Mouse (Mus musculus) midbrain, postnatal 0 days (tissue): ENCODE results near the gene Satb2. TPM values are rescaled to one million over a fixed set of nuclear protein-coding genes. Genes with fewer than 3 reads are reported as not detected.

Experiments used
- ATAC-seq: fragments of 200-750 bp; cut with Nextera tagmentation; 2 replicates; pipeline ENCODE4 v1.8.0; 2017; ENCODE audit warnings: moderate number of reproducible peaks, mild to moderate bottlenecking, moderate TSS enrichment, moderate library complexity; ENCODE audit not compliant: low FRiP score
- DNase-seq: peaks from one replicate; pipeline ENCODE4 v3.0.0-alpha.2; 2015; ENCODE audit warnings: low spot score
- H3K27ac ChIP-seq: fragments of 300-500 bp; sonication (generic); 2 replicates; pipeline ENCODE4 v1.5.1; 2014; ENCODE audit warnings: low read depth, mild to moderate bottlenecking, low read length, mixed read lengths
- H3K27me3 ChIP-seq: fragments of 300-500 bp; sonication (generic); 2 replicates; pipeline ENCODE4 v1.6.1; 2014; ENCODE audit warnings: low read length, control low read depth, mixed read lengths; ENCODE audit not compliant: insufficient read depth
- H3K36me3 ChIP-seq: fragments of 300-500 bp; sonication (generic); 2 replicates; pipeline ENCODE4 v1.6.1; 2014; ENCODE audit warnings: low read length, control low read depth, mixed read lengths; ENCODE audit not compliant: insufficient read depth
- H3K4me1 ChIP-seq: fragments of 300-500 bp; sonication (generic); 2 replicates; pipeline ENCODE4 v1.6.1; 2014; ENCODE audit warnings: mild to moderate bottlenecking, control low read depth, antibody characterized with exemption, low read length, mixed read lengths; ENCODE audit not compliant: insufficient read depth
- H3K4me2 ChIP-seq: fragments of 300-500 bp; sonication (generic); 2 replicates; pipeline ENCODE4 v1.6.1; 2014; ENCODE audit warnings: low read depth, mild to moderate bottlenecking, low read length, mixed read lengths; ENCODE audit not compliant: poor library complexity, severe bottlenecking
- H3K4me3 ChIP-seq: fragments of 300-500 bp; sonication (generic); 2 replicates; pipeline ENCODE4 v1.5.1; 2014; ENCODE audit warnings: low read depth, mild to moderate bottlenecking, low read length, moderate library complexity
- H3K9ac ChIP-seq: fragments of 300-500 bp; sonication (generic); replicated peaks from 2 replicates; pipeline ENCODE4 v1.6.1; 2014; ENCODE audit warnings: mild to moderate bottlenecking, low read length, moderate library complexity, mixed read lengths; ENCODE audit not compliant: poor library complexity, severe bottlenecking
- H3K9me3 ChIP-seq: fragments of 300-500 bp; sonication (generic); 2 replicates; pipeline ENCODE4 v1.6.1; 2016; ENCODE audit warnings: low read length, control low read depth
- CTCF ChIP-seq: IDR thresholded peaks from 2 replicates; pipeline ENCODE4 v1.5.1; 2016; ENCODE audit warnings: antibody characterized with exemption, mild to moderate bottlenecking
- WGBS: fragments of 180-500 bp; shearing (Covaris S2); extraction: QIAGEN DNeasy Blood & Tissue Kit; methylation state at CpG from one replicate; pipeline ENCODE4 v1.1.7; 2014; 5-methylcytosine and 5-hydroxymethylcytosine counted together
- polyA plus RNA-seq: library from polyadenylated mRNA; unstranded; fragments of >200 nt; fragmentation: Nextera tagmentation; extraction: Ambion mirVana; gene quantifications from 2 replicates; pipeline ENCODE4 v1.2.1, GENCODE M21; 2015
- total RNA-seq: library from RNA; depleted of rRNA; stranded (reverse); fragments of >200 nt; gene quantifications from 2 replicates; pipeline ENCODE4 v1.2.3, GENCODE M21; 2014

The Satb2 gene
- total and polyA plus RNA-seq, 2 experiments from 2014 or later = 0.85 to 1.2 TPM

- 72% methylated on average over 6 of the region's 6 CpGs for WGBS
- DNase-seq = peak; percentile 58
- Histone ChIP-seq H3K36me3 (no peaks in the 10 kb centered on the region), H3K9ac (no peak overlapping the region), H3K4me3 (no peak overlapping the region), H3K9me3 (no peaks in the 10 kb centered on the region), H3K4me2 (no peak overlapping the region), H3K4me1 (no peaks in the 10 kb centered on the region), H3K27me3 (no peaks in the 10 kb centered on the region), H3K27ac (no peak overlapping the region)
- TF ChIP-seq CTCF = no peak
- no peak for ATAC-seq
These were observed 144.2 kb downstream of the Satb2 start for GRCm38 (mm10) chr1:56833984-56834900.

- Histone ChIP-seq H3K36me3 (no peaks in the 10 kb centered on the region), H3K4me1 (no peaks in the 10 kb centered on the region), H3K4me3 (no peak overlapping the region), H3K4me2 (peak overlapping the region; percentile 10; the same call in 1 of the 2 replicates), H3K27me3 (no peaks in the 10 kb centered on the region), H3K9ac (no peak overlapping the region), H3K9me3 (no peaks in the 10 kb centered on the region), H3K27ac (no peak overlapping the region)
- peak; percentile 83 for DNase-seq
- WGBS = 18% methylated on average over 6 of the region's 6 CpGs
- TF ChIP-seq CTCF = no peak
- peak; percentile 42; the same call in 1 of the 2 replicates for ATAC-seq
These were observed 145.1 kb downstream of the Satb2 start for GRCm38 (mm10) chr1:56833307-56833706.

GRCm38 (mm10) chr1:56832738-56833137 is 145.7 kb downstream of the Satb2 start:
- Histone ChIP-seq H3K4me2 (peak overlapping the region; percentile 10; the same call in 1 of the 2 replicates), H3K9ac (no peak overlapping the region), H3K36me3 (no peaks in the 10 kb centered on the region), H3K4me1 (no peaks in the 10 kb centered on the region), H3K27ac (no peak overlapping the region), H3K9me3 (no peaks in the 10 kb centered on the region), H3K27me3 (no peaks in the 10 kb centered on the region), H3K4me3 (no peak overlapping the region)
- ATAC-seq (no peak), DNase-seq (no peak)
- 53% methylated on average over 8 of the region's 8 CpGs for WGBS
- no peak for TF ChIP-seq CTCF

DNA sequence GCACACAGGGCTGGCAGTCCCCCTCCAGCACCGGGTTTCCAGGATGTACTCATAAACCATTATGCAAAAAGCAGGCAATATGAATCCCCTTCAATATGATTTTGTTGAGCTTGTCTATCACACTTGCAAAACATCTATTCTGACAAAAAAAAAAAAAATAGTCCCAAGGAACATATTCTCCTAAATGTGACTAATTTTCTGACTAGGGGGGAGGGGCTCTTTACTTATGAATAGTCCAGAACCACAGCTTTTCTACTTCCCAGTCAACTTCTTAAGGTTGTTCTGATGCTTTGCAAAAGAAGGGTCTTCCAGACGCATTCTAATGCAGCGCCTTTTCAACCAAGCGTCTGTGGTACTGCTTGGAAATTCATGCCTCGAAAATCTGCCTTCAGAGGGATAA is 155.7 kb downstream of the Satb2 start:
- WGBS = 86% methylated on average over 5 of the region's 5 CpGs
- H3K27me3 ChIP-seq = no peaks in the 10 kb centered on the region
- no peak for DNase-seq
- no peak overlapping the region for H3K27ac ChIP-seq
- H3K4me1 ChIP-seq = no peaks in the 10 kb centered on the region
- no peak for TF ChIP-seq CTCF
- no peak overlapping the region for H3K4me3 ChIP-seq
- ATAC-seq = no peak
- no peaks in the 10 kb centered on the region for H3K9me3 ChIP-seq
- no peak overlapping the region for H3K9ac ChIP-seq
- no peaks in the 10 kb centered on the region for H3K36me3 ChIP-seq
- H3K4me2 ChIP-seq = no peak overlapping the region

DNA sequence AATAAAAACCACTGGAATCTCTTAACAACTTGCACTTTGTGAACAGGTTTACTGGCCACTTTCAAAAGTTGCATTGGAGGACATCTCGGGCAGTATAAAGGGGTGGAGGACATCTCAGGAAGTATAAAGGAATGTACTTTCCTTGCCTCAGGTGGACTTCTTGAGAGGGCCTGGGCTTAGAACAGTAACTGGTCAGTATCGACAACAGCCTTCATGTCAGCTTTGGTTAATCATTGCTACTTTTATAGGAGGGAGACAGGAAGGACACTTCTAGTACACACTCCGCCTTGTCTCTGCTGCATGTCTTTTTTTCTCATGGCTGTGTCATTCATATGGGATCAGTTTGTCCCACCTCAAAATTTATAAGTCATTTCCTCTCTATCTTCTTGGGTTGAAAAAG is 156.4 kb downstream of the Satb2 start:
- ATAC-seq = no peak
- Histone ChIP-seq H3K27me3 (no peaks in the 10 kb centered on the region), H3K27ac (no peak overlapping the region), H3K4me1 (no peaks in the 10 kb centered on the region), H3K4me3 (no peak overlapping the region), H3K9ac (no peak overlapping the region), H3K4me2 (no peak overlapping the region), H3K9me3 (no peaks in the 10 kb centered on the region), H3K36me3 (no peaks in the 10 kb centered on the region)
- WGBS = 91% methylated on average over 3 of the region's 3 CpGs
- no peak for TF ChIP-seq CTCF
- no peak for DNase-seq

DNA sequence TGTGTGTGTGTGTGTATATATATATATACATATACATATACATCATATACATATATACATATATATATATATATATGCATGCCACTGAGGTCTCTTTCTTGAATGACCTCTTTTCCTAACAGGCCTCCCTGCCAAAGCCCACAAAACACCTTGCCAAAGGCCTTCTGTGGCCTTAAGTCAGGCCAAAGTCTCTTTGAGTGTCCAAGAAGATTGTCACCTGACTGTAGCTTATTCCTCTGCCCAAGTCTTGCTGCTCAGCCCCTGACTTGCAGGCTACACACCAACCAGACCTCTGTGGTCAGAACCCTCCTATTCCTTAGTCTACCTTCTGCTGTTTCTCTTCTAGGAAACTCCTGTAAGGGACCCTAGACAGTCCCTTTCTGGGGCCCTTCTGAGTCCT is 164.9 kb downstream of the Satb2 start:
- H3K4me2 ChIP-seq = no peak overlapping the region
- H3K27ac ChIP-seq = no peak overlapping the region
- no peak for ATAC-seq
- no peaks in the 10 kb centered on the region for H3K9me3 ChIP-seq
- no peaks in the 10 kb centered on the region for H3K36me3 ChIP-seq
- H3K4me3 ChIP-seq = no peak overlapping the region
- no peak for TF ChIP-seq CTCF
- DNase-seq = no peak
- no peaks in the 10 kb centered on the region for H3K4me1 ChIP-seq
- no peak overlapping the region for H3K9ac ChIP-seq
- H3K27me3 ChIP-seq = no peaks in the 10 kb centered on the region
